In genomic region chr7:141437178-141438120, GRCm38 (mm10) we compare ENCODE assay signal across 8 mouse cellular contexts. TPM values are rescaled to one million over a fixed set of nuclear protein-coding genes. Genes with fewer than 3 reads are reported as not detected.
DNase-seq lines count a peak whose midpoint lies in the region; ATAC-seq lines count a peak whose summit lies in the region.

Slc25a22 (minus strand) TSS chr7:141437892.

- peak; percentile 81 for ATAC-seq in activated CD4-positive, CD25-positive, alpha-beta regulatory T cell, adult 4 months
- ATAC-seq in hindbrain, embryonic 11.5 days (ENCODE audit: low FRiP score), result peak; percentile 77

- peak within 1 kb of the TSS; percentile 14 for H3K27ac ChIP-seq in hindbrain, embryonic 11.5 days (ENCODE audit: low read depth, low read length)

- peak within 1 kb of the TSS; percentile 53 for H3K4me3 ChIP-seq in hindbrain, embryonic 11.5 days (ENCODE audit: low read depth, low read length)

- peak within 1 kb of the TSS; percentile 92 for H3K4me2 ChIP-seq in hindbrain, embryonic 11.5 days (replicated peaks; ENCODE audit: low read depth, low read length)

- peak within 1 kb of the TSS; percentile 85 for H3K9ac ChIP-seq in hindbrain, embryonic 11.5 days (ENCODE audit: low read depth, low read length)

- peak; percentile 92 for DNase-seq in cerebellum, postnatal 14 days
- DNase-seq in frontal cortex, postnatal 14 days (ENCODE audit: low spot score in 2 of 2), result peak; percentile 65 to 77
- DNase-seq in hindbrain, embryonic 11.5 days (ENCODE audit: low spot score), result peak; percentile 90
- peak; percentile 72 to 87 for DNase-seq in layer of hippocampus, postnatal 25 days (ENCODE audit: extremely low spot score in 1 of 2, low spot score in 1 of 2)
- DNase-seq in lung, postnatal 36 days, result peak; percentile 90
- peak; percentile 81 to 88 for DNase-seq in right cerebral cortex, adult 2 months (ENCODE audit: low spot score in 2 of 2)
- peak; percentile 78 to 81 for DNase-seq in urinary bladder, postnatal 36 days (ENCODE audit: low spot score in 2 of 2)

- H3K9me3 ChIP-seq in hindbrain, embryonic 11.5 days (ENCODE audit: control insufficient read depth, low read length), result no peaks in the 10 kb centered on the region

- H3K27me3 ChIP-seq in hindbrain, embryonic 11.5 days (ENCODE audit: control insufficient read depth, insufficient read depth, low read length), result no peaks in the 10 kb centered on the region

- 0 out of 2 replicates have a peak, but pooled peaks cover 2% of the 10 kb centered on the region for H3K36me3 ChIP-seq in hindbrain, embryonic 11.5 days (ENCODE audit: control insufficient read depth, insufficient read depth, low read length)

- H3K4me1 ChIP-seq in hindbrain, embryonic 11.5 days (replicated peaks; ENCODE audit: control insufficient read depth, insufficient read depth, low read length), result peaks cover 18% of the 10 kb centered on the region

- whole genome bisulfite sequencing in hindbrain, embryonic 11.5 days, result 5% methylated on average over 53 of the region's 53 CpGs

RNA-seq across cellular contexts. Expression of gene Slc25a22, which starts in this region (rescaled TPM):
- polyA plus RNA-seq in activated CD4-positive, CD25-positive, alpha-beta regulatory T cell, adult 4 months (2017; shearing (Covaris generic)), result 10 to 100 TPM; 26.8 to 51.1 TPM
- polyA plus RNA-seq in hindbrain, embryonic 11.5 days (2014; fragmentation: Nextera tagmentation; extraction: Ambion mirVana), result 33.9 and 36.6 TPM in 2 replicates
- total RNA-seq in layer of hippocampus, postnatal 25 days (2021), result 100 to 1,000 TPM; 351 to 355 TPM

Comparison
In these comparisons a context has a peak if more than half of its experiments do, and no peak if none do; other contexts are left out.
1. Peak in every context shown above with its lines: DNase-seq, ATAC-seq, H3K4me3 ChIP-seq and H3K27ac ChIP-seq.